Mouse (Mus musculus): ENCODE measurements around the gene Prss42. TPM values are rescaled to one million over a fixed set of nuclear protein-coding genes. Genes with fewer than 3 reads are reported as not detected.

The Prss42 gene
- total and polyA plus RNA-seq, 3 experiments = not detected

Other genes starting within 250 kb of the Prss42 start
- 10 to 100 TPM; 12.0 to 14.5 TPM for gene Nradd, start 173.7 kb upstream of the Prss42 start, total RNA-seq (2021)
- gene Nradd, start 173.7 kb upstream of the Prss42 start, polyA plus RNA-seq (2012; rRNA removed) = 27.6 and 30.2 TPM in 2 replicates
- gene Nbeal2, start 144.0 kb upstream of the Prss42 start, total RNA-seq (2021) = 1 to 10 TPM; 5.5 to 7.1 TPM
- 22.5 and 30.8 TPM in 2 replicates for gene Nbeal2, start 144.0 kb upstream of the Prss42 start, polyA plus RNA-seq (2012; rRNA removed)
- gene Ccdc12, start 141.7 kb upstream of the Prss42 start, total RNA-seq (2021) = 10 to 100 TPM; 51.6 to 71.6 TPM
- gene Ccdc12, start 141.7 kb upstream of the Prss42 start, polyA plus RNA-seq (2012; rRNA removed) = 38.4 and 45.5 TPM in 2 replicates
- gene Myl3, start 56.3 kb upstream of the Prss42 start, total RNA-seq (2021) = under 1 TPM in 1 of 2 experiments, not detected in 1; 0.66 TPM
- gene Myl3, start 56.3 kb upstream of the Prss42 start, polyA plus RNA-seq (2012; rRNA removed) = 0.22 TPM in 1 of 2 replicates, not detected in the other
- 10 to 100 TPM; 14.7 to 16.3 TPM for gene Pth1r, start 51.0 kb upstream of the Prss42 start, total RNA-seq (2021)
- 37.8 and 51.4 TPM in 2 replicates for gene Pth1r, start 51.0 kb upstream of the Prss42 start, polyA plus RNA-seq (2012; rRNA removed)
- gene Prss44, start 15.8 kb downstream of the Prss42 start, total RNA-seq (2021) = not detected
- not detected in 2 replicates for gene Prss44, start 15.8 kb downstream of the Prss42 start, polyA plus RNA-seq (2012; rRNA removed)
- gene Prss43, start 28.5 kb downstream of the Prss42 start, total RNA-seq (2021) = not detected
- gene Prss43, start 28.5 kb downstream of the Prss42 start, polyA plus RNA-seq (2012; rRNA removed) = not detected in 2 replicates
- gene Prss45, start 36.4 kb downstream of the Prss42 start, total RNA-seq (2021) = not detected
- gene Prss45, start 36.4 kb downstream of the Prss42 start, polyA plus RNA-seq (2012; rRNA removed) = not detected in 2 replicates
- gene Prss46, start 46.3 kb downstream of the Prss42 start, total RNA-seq (2021) = not detected
- not detected in 2 replicates for gene Prss46, start 46.3 kb downstream of the Prss42 start, polyA plus RNA-seq (2012; rRNA removed)
- gene Prss50, start 59.8 kb downstream of the Prss42 start, total RNA-seq (2021) = not detected
- gene Prss50, start 59.8 kb downstream of the Prss42 start, polyA plus RNA-seq (2012; rRNA removed) = not detected in 2 replicates
- gene Als2cl, start 81.7 kb downstream of the Prss42 start, total RNA-seq (2021) = 10 to 100 TPM; 13.3 to 20.2 TPM
- gene Als2cl, start 81.7 kb downstream of the Prss42 start, polyA plus RNA-seq (2012; rRNA removed) = 43.0 and 52.5 TPM in 2 replicates
- gene Tmie, start 81.9 kb downstream of the Prss42 start, total RNA-seq (2021) = 1 to 10 TPM; 2.0 to 3.9 TPM
- gene Tmie, start 81.9 kb downstream of the Prss42 start, polyA plus RNA-seq (2012; rRNA removed) = 2.2 and 4.6 TPM in 2 replicates
- gene Fam240a, start 118.7 kb downstream of the Prss42 start, total RNA-seq (2021) = not detected
- not detected in 2 replicates for gene Fam240a, start 118.7 kb downstream of the Prss42 start, polyA plus RNA-seq (2012; rRNA removed)
- not detected for gene Tdgf1, start 148.0 kb downstream of the Prss42 start, total RNA-seq (2021)
- gene Tdgf1, start 148.0 kb downstream of the Prss42 start, polyA plus RNA-seq (2012; rRNA removed) = not detected in 2 replicates
- gene Lrrc2, start 153.4 kb downstream of the Prss42 start, total RNA-seq (2021) = 10 to 100 TPM in 1 of 2 experiments, 1 to 10 TPM in 1; 8.0 to 18.5 TPM
- 0.34 and 0.39 TPM in 2 replicates for gene Lrrc2, start 153.4 kb downstream of the Prss42 start, polyA plus RNA-seq (2012; rRNA removed)
- 1 to 10 TPM; 3.9 to 4.7 TPM for gene Rtp3, start 192.4 kb downstream of the Prss42 start, total RNA-seq (2021)
- gene Rtp3, start 192.4 kb downstream of the Prss42 start, polyA plus RNA-seq (2012; rRNA removed) = 8.7 and 8.8 TPM in 2 replicates
- 1 to 10 TPM in 1 of 2 experiments, under 1 TPM in 1; 0.86 to 2.1 TPM for gene Ltf, start 221.1 kb downstream of the Prss42 start, total RNA-seq (2021)
- gene Ltf, start 221.1 kb downstream of the Prss42 start, polyA plus RNA-seq (2012; rRNA removed) = 0.26 TPM in 1 of 2 replicates, not detected in the other